Mouse (Mus musculus) lung, adult 2 months (tissue): ENCODE results near the gene Agpat4.

ENCODE experiments used
- CTCF ChIP-seq: fragments of 200-500 bp; IDR thresholded peaks from 2 replicates; pipeline ENCODE4 v1.5.1; 2011; ENCODE audit warnings: mild to moderate bottlenecking, low read length, control low read depth; ENCODE audit not compliant: insufficient read depth
- POLR2A ChIP-seq: fragments of 200-500 bp; IDR thresholded peaks from 2 replicates; pipeline ENCODE4 v1.6.1; 2011; ENCODE audit warnings: low read depth, mild to moderate bottlenecking, control low read depth, low read length, borderline replicate concordance; ENCODE audit errors: extremely low read depth

- TF ChIP-seq CTCF (no peak), POLR2A (no peak)
Observed at GRCm38 (mm10) chr17:12206248-12206647, 87.7 kb downstream of the Agpat4 start.
